Mouse (Mus musculus) layer of hippocampus, postnatal 10 days (tissue): ENCODE data around the gene Sik1. TPM values are rescaled to one million over a fixed set of nuclear protein-coding genes. Genes with fewer than 3 reads are reported as not detected.

Experiments
- DNase-seq, 2 experiments: peaks; one replicate each; pipeline ENCODE4 v3.0.0; 2021; ENCODE audit warnings: low spot score in 2 of 2
- total RNA-seq, 2 experiments: library from RNA; stranded (reverse); gene quantifications; 2 replicates each; pipeline ENCODE4 v1.2.3; 2021

Gene Sik1
- total RNA-seq, 2 experiments from 2014 or later: 21.7 to 22.2 TPM

DNA sequence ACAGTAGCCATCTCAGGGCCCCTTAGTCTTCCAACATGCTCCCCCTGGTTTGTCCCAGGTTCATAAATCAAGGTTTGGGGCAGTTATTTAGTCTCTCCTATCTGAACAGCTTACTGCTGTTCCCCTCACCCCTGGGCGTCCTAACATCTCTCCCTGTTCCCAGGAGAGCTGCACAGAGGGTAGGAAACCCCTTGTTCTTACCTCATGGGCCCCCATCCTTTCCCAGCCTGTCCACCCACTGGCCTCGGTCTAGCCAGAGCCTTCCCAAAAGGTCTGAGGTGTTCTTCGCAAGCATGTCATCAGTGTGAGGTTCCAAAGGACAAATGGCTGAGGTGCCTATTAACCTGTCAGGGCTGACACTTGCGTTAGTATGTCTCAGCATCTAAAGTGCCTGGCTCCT, 1.6 kb upstream of the Sik1 start:
- DNase-seq: no peak

DNA sequence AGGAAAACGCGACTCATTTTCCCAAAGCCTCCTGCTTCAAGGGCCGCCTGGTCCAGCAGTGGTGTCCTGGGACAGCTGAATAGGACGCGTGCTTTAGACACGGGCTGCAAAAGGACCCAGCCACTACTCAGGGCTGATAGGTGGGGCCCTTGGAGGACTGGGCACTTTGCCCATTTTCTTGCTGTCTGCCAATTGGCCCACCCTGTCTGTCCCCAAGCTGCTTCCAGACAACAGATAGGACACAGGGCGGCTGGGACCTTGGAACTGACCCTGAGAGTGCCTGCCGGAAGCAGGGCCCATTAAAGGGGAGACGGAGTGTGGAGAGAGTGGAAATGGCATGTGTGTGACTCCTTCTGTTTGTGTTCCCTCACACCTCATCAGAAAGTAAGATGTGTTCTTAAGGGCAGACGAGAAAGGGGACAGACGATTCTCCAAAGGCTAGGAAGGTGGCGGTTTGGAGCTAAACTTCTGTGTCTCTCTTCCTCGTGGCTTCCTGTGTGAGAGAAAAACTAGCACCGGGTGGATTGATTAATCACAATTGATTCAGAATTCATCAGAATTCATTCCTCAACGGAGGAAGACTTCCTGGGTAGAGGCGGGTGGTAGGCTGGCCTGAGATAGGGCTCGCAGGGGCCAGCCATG, 1.0 kb upstream of the Sik1 start:
- peak; percentile 49 to 64 for DNase-seq

- peak in 1 of 2 experiments; percentile 43 for DNase-seq
Measured at GRCm38 (mm10) chr17:31854770-31855596, 621 bp downstream of the Sik1 start.

DNA sequence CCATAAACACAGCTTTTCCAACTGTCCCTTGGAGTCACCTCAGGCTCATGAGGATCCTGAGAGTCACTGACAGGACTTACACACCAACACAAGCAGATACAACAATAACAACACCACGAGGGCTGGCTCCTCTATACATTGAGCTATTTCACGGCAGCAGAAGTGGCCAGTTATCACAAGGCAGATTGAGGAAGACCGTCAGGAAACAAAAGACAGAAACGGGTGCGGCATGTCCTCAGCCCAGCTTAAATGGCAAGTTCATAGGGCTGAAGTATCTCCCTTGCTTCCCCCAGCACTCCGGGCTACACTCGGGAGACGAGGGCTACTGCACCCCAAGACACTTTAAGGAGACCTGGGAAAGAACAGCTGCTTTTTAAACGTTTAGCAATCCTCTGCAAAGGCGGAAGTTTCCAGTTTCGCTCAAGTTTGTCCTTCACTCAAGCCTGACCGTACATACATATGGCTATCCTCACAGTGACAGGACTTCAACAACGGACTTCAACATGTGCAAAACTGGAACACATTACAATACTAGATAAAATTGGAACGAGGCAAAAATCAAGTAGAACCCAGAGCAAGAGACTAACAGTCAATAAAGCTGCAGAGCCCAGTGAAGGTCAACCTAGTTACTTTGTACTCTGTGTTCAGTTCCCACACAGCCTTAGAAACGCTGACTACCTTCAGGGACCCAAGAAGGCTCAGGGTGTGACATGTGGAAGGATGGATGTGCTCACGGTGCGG, 2.0 kb downstream of the Sik1 start:
- DNase-seq: no peak

DNA sequence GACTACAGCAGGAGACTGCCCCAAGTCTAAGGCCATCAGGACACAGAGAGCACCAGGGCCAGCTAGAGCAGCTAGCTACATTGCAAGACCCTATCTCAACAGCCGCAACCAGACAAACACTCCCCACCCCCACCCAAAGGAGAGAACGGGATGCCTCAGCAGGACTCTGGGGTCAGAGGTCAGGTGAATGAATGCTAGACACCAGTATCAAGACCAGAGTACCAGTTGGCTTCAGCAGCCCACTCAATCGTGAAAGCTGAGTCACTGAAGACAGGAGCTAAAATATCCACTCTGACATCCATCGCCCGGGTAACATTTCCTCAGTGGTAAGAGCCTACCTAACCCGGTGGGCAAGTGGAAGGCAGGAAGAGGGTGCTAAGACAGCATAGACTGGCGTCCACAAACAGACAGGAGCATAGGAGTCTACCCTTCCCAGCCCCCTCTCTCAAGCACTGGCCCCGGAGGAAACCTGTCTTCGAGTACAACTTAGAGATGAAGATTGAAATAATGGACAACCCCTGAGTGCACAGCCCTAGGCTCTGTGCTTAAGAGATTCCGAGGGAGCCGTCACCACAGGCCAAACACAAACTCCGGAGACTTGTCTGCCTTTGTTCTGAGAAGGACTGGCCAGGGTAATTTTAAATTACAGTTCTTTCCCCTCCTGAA, 2.7 kb downstream of the Sik1 start:
- no peak for DNase-seq

DNA sequence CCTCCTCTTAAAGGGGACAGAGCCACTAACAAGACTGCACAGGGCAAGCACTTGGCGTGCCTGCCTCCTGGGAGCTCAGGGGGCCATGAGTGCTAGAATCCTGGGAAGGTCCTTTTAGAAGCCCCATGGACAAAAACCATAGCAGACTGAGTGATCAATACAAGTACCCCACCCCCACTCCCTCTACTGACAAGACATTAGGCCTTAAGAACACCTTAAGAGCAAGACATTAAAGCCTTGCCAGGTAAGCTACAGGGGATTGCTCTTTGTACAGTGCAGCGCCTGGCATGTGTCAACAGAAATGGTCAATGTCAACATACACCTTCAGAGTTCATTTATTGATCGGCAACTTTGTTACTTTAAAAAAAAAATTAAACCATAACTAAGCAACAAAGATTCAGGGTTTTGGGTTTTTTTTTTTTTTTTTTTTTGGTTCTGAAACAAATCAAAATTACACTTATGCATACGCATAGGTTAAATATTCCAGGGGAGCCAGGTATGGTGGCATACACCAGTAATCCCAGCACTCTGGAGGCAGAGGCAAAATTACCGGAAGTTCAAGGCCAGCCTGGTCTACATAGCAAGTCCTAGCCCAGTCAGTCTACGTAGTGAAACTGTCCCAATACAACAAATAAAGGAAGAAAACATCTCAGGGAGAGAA, 3.7 kb downstream of the Sik1 start:
- no peak for DNase-seq

- DNase-seq: no peak
Measured at GRCm38 (mm10) chr17:31850457-31850980, 5.1 kb downstream of the Sik1 start.

- DNase-seq: no peak
Measured at GRCm38 (mm10) chr17:31846970-31847369, 8.6 kb downstream of the Sik1 start.

- no peak for DNase-seq
Measured at GRCm38 (mm10) chr17:31846352-31846751, 9.3 kb downstream of the Sik1 start.

DNA sequence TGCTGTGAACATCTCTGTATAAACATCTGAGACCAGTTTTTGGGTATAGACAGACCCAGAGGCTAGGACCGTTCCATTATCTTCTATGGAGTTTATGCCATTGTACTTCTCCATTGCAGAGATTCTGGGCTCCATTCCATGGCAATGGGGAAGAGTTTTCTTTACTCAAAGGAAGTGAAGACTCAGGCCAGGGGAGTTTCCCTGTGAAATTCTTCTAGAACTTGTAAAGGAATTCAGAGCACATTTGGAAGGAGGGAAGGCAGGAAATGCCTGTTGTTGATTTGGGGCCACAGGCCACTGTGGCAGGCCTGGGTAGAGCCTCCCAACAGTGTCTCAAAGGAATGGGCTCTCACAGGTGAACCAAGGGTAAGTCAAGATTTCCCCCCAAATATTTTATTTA, 11.7 kb downstream of the Sik1 start:
- DNase-seq: no peak

GRCm38 (mm10) chr17:31842930-31843822, 12.4 kb downstream of the Sik1 start:
- DNase-seq: no peak

DNA sequence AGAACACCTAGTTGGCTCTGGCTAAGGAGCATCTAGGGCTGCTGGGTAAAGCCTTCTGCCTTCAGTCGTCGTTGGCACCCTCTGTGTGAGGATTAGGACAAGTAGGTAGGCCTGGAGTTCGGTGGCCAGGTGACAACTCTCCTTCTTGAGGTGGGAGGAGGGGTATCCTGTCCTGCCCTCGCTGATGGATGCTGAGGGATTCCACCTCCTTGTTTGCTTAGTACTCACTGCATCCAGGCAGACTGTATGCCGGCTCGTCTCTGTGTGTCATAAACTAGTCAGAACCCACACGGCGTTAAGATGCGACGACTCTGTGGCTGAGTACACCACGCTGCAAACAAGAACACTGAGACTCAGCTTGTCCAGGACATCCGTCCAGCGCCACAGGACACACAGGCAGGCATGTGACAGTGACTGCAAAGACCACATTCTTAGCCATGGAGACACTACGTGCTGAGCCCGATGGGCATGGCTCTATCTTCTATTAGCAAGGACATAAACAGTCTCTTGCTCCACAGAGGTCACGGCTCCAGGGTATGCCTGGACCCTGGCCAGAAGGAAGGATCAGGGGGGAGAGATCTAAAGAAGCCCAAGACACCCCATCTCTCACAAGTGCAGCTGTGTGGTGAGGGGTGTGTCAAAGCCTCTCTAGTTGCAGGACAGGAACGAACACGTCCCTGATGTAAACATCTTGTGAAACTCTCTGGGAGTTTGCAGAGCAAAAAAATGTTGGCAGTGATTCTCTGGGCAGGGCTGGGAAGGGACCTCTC, 13.6 kb downstream of the Sik1 start:
- no peak for DNase-seq

DNA sequence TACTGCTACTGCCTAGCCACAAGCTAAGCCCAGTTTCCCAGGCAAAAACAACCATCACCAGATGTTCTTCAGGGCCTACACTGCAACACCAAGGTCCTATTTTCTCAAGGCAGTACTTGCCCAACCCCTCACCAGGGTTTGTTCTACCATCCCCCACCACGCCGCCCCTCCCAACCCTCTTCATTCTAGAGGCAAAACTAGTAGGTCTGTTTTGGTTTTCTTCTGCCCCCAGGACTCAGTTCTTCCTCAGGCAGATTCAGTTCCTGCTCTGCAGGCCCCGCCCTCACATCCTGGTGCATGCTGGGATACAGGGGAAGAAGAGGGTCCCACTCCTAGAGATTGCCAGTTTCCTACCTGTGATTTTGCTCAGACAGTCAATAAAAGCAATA, 14.2 kb downstream of the Sik1 start:
- DNase-seq: no peak

DNA sequence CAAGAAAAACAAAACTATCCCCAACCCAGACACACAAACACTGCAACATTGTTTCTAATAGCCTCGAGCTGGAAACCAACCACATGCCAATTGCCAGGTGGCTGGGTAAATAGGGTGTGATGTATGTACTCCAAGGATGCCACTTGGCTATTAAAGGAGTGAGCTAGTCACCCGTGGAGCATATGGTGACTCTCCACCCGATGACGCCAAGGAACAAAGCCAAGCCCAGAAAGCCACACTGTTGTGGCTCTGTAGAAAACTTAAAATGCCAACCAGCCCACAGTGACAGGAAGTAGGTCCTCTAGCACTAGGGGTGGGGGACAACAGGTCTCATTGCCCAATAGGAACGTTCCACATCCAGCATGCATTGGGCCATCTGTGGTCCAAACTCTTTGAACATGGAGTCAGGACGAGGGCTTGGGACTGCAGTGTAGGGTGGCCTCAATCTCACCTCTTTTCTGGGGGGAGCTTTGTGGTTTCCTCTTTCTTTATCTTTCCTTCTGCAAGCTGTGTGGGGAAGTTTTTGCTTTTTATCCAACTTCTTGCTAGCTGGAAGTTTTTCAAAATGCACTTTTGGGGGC, 15.1 kb downstream of the Sik1 start:
- DNase-seq: no peak

GRCm38 (mm10) chr17:31836772-31837171, 18.8 kb downstream of the Sik1 start:
- peak in 1 of 2 experiments; percentile 39 for DNase-seq

- DNase-seq: no peak
Measured at GRCm38 (mm10) chr17:31836264-31836607, 19.4 kb downstream of the Sik1 start.

DNA sequence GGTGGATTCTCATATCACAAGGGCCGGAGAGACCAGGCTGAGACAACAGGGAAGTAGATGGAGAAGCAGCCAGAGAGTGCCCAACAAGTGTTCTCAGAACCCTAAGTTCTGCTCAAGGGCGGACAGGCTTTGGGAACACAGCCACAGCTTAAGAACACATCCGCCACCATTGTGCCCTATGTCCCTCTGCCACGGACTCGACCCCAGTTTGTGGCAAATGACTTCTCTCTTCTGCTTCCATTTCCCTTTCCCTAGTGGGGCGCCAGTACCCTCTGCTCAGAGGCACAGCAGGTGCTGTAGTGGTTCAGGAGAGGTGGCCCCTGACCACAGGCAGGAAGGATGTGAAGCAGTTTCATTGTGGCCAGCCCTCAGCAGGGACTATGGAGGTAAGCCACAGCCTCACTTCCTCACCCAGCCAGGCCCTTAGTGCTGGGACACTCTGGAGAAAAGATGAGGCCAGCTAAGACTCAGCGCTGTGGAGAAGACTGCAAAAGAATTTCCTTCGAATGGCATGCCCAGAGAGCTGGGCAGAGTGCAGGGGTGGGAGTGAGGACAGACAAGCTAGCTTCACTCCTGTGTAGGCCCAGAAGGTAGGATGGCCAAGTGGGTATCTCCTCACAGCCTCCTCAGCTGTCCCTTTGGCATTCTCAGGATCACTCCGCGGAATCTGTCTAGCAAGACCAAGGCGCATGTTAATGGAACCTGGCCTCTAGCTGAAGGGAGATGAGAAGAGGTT, 19.9 kb downstream of the Sik1 start:
- DNase-seq: no peak
